Mouse (Mus musculus) lung, embryonic 15.5 days (tissue): ENCODE results near the gene Parp6. TPM values are rescaled to one million over a fixed set of nuclear protein-coding genes. Genes with fewer than 3 reads are reported as not detected.

Source experiments
- ATAC-seq: fragments of 200-750 bp; cut with Nextera tagmentation; 2 replicates; pipeline ENCODE4 v1.8.0; 2017; ENCODE audit warnings: moderate number of reproducible peaks, borderline replicate concordance; ENCODE audit not compliant: low FRiP score, low TSS enrichment; ENCODE audit errors: extremely low read depth
- H3K27ac ChIP-seq: fragments of 300-500 bp; sonication (generic); 2 replicates; pipeline ENCODE4 v1.5.1; 2015; ENCODE audit warnings: moderate library complexity, mild to moderate bottlenecking, inconsistent platforms
- H3K27me3 ChIP-seq: fragments of 300-500 bp; sonication (generic); 2 replicates; pipeline ENCODE4 v1.6.1; 2015; ENCODE audit warnings: inconsistent platforms
- H3K36me3 ChIP-seq: fragments of 300-500 bp; sonication (generic); 2 replicates; pipeline ENCODE4 v1.6.1; 2015; ENCODE audit warnings: inconsistent platforms
- H3K4me1 ChIP-seq: fragments of 300-500 bp; sonication (generic); 2 replicates; pipeline ENCODE4 v1.6.1; 2015; ENCODE audit warnings: inconsistent platforms
- H3K4me2 ChIP-seq: fragments of 300-500 bp; sonication (generic); 2 replicates; pipeline ENCODE4 v1.6.1; 2015; ENCODE audit warnings: inconsistent platforms, mild to moderate bottlenecking, moderate library complexity
- H3K4me3 ChIP-seq: fragments of 300-500 bp; sonication (generic); 2 replicates; pipeline ENCODE4 v1.5.1; 2015; ENCODE audit warnings: mild to moderate bottlenecking, inconsistent platforms
- H3K9ac ChIP-seq: fragments of 300-500 bp; sonication (generic); 2 replicates; pipeline ENCODE4 v1.6.1; 2015; ENCODE audit warnings: inconsistent platforms
- H3K9me3 ChIP-seq: fragments of 300-500 bp; sonication (generic); 2 replicates; pipeline ENCODE4 v1.6.1; 2016; ENCODE audit warnings: inconsistent platforms
- WGBS: fragments of 180-500 bp; shearing (Covaris S2); methylation state at CpG from one replicate; pipeline ENCODE4 v1.1.7; 2015; 5-methylcytosine and 5-hydroxymethylcytosine counted together
- polyA plus RNA-seq: library from polyadenylated mRNA; unstranded; fragments of >200 nt; fragmentation: Nextera tagmentation; extraction: Ambion mirVana; gene quantifications from 2 replicates; pipeline ENCODE4 v1.2.1, GENCODE M21; 2015

Parp6 gene
- polyA plus RNA-seq, 1 experiment from 2014 or later, result 21.6 TPM

GRCm38 (mm10) chr9:59668473-59668872 lies 51.4 kb downstream of the Parp6 start:
- H3K4me3 ChIP-seq, result no peak overlapping the region
- no peak for ATAC-seq
- H3K27me3 ChIP-seq, result no peaks in the 10 kb centered on the region
- H3K36me3 ChIP-seq, result peaks cover 88% of the 10 kb centered on the region
- WGBS, result 86% methylated on average over 7 of the region's 7 CpGs
- no peak overlapping the region for H3K4me2 ChIP-seq
- H3K4me1 ChIP-seq, result peaks cover 3% of the 10 kb centered on the region; the same call in 1 of the 2 replicates
- H3K9ac ChIP-seq, result no peak overlapping the region
- no peaks in the 10 kb centered on the region for H3K9me3 ChIP-seq
- no peak overlapping the region for H3K27ac ChIP-seq

DNA sequence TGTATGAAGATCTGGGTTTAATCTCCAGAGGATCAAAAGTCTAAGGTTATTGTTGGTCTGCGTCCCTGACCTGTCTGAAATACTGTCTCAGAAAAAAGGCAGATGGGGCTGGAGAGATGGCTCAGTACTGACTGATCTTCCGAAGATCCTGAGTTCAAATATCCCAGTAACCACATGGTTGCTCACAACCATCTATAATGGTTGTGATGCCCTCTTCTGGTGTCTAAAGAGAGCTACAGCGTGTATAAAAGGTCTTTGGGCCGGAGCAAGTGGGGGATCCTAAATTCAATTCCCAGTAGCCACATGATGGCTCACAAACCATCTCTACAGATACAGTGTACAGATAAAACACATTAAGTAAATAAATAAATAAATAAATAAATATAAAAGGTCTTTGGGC lies 52.1 kb downstream of the Parp6 start:
- H3K4me3 ChIP-seq, result no peak overlapping the region
- H3K27ac ChIP-seq, result no peak overlapping the region
- peaks cover 1% of the 10 kb centered on the region; the same call in 1 of the 2 replicates for H3K4me1 ChIP-seq
- no peak for ATAC-seq
- no peaks in the 10 kb centered on the region for H3K27me3 ChIP-seq
- 80% methylated on average over 4 of the region's 4 CpGs for WGBS
- H3K4me2 ChIP-seq, result no peak overlapping the region
- H3K9ac ChIP-seq, result no peak overlapping the region
- H3K9me3 ChIP-seq, result no peaks in the 10 kb centered on the region
- peaks cover 94% of the 10 kb centered on the region for H3K36me3 ChIP-seq

DNA sequence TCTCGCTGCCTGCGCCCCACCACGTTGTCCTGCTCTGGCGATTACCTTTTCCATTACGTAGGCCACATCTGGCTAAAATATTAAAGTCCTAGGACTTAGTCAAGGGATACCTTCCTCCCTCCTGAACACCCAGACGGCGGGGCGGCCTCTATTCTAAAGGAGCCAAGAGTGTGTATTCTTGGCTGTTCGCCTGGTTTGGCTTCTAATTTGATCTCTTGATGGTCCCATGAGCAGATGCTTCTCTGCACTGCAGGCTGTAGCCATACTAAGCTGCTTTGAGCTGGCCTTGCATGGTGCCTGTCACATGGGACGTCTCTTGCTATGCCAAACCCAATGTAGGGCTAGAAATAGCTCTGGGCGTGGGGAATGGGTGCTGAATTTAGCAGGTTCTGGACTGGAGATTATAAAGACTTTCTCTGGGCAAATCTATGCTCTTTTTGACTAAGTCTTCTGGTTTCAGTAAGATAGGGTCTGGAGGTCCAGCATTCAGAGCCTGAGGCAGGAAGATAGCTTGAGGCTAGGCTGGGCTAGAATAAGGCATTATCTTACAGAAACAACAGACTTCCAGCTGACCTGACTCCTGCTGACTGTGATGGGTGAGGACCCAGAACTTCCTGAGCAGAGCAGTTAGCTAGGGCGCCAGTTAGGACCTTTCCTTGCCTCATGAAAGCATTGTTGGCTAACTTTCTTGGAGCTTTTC lies 55.3 kb downstream of the Parp6 start:
- Histone ChIP-seq H3K27ac (no peak overlapping the region), H3K9me3 (no peaks in the 10 kb centered on the region), H3K9ac (no peak overlapping the region), H3K4me3 (no peak overlapping the region), H3K4me2 (no peak overlapping the region), H3K4me1 (no peaks in the 10 kb centered on the region), H3K36me3 (peaks cover 97% of the 10 kb centered on the region), H3K27me3 (no peaks in the 10 kb centered on the region)
- ATAC-seq, result no peak
- 86% methylated on average over 12 of the region's 12 CpGs for WGBS

DNA sequence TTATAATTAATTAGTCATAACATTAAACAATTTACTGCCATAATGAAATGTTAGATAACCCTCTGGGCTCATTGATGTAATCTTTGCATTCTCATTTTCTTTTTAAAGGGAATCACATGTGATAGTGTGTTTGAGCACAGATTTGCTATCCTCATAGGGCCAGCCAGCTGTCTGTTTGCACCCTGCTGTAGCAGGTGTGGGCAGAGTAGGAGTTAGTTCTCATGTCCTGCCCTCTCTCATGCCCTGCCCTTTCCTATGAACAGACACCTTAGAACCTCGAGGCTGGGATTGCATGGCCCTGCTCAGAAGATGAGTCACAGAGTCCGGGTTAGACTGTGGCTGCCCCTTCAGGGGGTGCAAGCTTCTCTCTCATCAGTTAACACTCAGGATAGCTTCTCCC lies 56.3 kb downstream of the Parp6 start:
- H3K9me3 ChIP-seq, result no peaks in the 10 kb centered on the region
- ATAC-seq, result no peak
- 48% methylated on average over 2 of the region's 2 CpGs for WGBS

GRCm38 (mm10) chr9:59675598-59675997 lies 58.5 kb downstream of the Parp6 start:
- no peak overlapping the region for H3K4me3 ChIP-seq
- H3K9me3 ChIP-seq, result no peaks in the 10 kb centered on the region
- no peak overlapping the region for H3K9ac ChIP-seq
- no peak overlapping the region for H3K4me2 ChIP-seq
- peaks cover 11% of the 10 kb centered on the region for H3K4me1 ChIP-seq
- no peak overlapping the region for H3K27ac ChIP-seq
- no peak for ATAC-seq
- H3K36me3 ChIP-seq, result peaks cover 86% of the 10 kb centered on the region
- H3K27me3 ChIP-seq, result peaks cover 6% of the 10 kb centered on the region; the same call in 1 of the 2 replicates
- 85% methylated on average over 14 of the region's 14 CpGs for WGBS

More for the DNA sequence above, 56.3 kb downstream of the Parp6 start:
- peaks cover 97% of the 10 kb centered on the region for H3K36me3 ChIP-seq
- H3K27me3 ChIP-seq, result no peaks in the 10 kb centered on the region
- H3K27ac ChIP-seq, result no peak overlapping the region
- H3K4me1 ChIP-seq, result no peaks in the 10 kb centered on the region
- no peak overlapping the region for H3K4me3 ChIP-seq
- H3K4me2 ChIP-seq, result no peak overlapping the region
- H3K9ac ChIP-seq, result no peak overlapping the region

- WGBS, result 23% methylated on average over 1 of the region's 1 CpGs
- H3K4me1 ChIP-seq, result peaks cover 17% of the 10 kb centered on the region
- H3K27me3 ChIP-seq, result peaks cover 15% of the 10 kb centered on the region
- peaks cover 59% of the 10 kb centered on the region for H3K36me3 ChIP-seq
- no peak overlapping the region for H3K4me2 ChIP-seq
- ATAC-seq, result no peak
- H3K9me3 ChIP-seq, result no peaks in the 10 kb centered on the region
- no peak overlapping the region for H3K27ac ChIP-seq
- no peak overlapping the region for H3K9ac ChIP-seq
- no peak overlapping the region for H3K4me3 ChIP-seq
These were observed 61.2 kb downstream of the Parp6 start for GRCm38 (mm10) chr9:59678313-59678712.

DNA sequence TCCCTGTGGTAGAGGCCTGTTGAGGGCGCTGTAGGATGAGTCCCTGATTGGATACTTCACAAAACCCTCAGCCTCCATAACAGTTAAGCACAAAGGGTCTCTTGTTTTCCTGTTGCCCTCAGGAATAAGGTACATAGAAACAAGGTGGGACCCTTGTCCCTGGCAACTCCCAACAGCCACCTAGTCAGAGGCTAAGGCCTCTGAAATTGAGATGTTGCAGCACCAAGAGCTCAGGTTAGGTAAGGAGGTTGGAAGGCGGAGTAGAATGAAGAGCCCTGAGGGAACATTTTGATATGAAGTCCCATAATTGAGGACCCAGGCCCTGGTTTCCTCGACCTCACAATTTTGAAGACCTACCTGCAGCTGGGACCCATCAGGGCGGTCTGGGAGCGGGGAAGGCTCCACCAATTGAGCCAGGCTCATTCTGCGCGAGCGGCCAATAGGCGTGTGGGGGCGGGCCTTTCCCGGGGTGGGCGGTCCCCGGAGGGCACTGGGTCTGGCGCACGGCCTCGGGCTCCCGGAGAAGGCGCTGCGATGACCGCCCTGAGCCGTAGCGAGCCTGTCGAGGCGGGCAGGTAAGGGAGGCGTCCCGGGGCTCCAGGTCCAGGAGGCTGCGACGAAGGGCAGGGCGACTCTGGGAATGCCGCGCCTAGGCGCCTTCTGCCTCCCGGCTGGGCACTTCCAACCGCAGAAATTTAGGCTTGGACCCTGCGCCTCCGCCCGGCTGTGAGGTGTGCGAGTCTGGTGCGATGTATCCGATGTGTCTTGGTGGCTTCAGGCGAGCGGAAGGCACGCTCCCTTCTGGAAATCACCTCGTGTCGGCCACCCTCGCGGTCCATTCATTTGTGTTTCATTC lies 62.8 kb downstream of the Parp6 start, which contains the start of gene Gramd2:
TSS of gene Gramd2 (plus strand) at position 467 of the 856 bp plus-strand sequence.
- Histone ChIP-seq H3K27ac (peak within 1 kb of the TSS; percentile 41; the same call in 1 of the 2 replicates), H3K4me2 (peak within 1 kb of the TSS; percentile 99), H3K4me1 (peaks cover 17% of the 10 kb centered on the region), H3K9ac (peak within 1 kb of the TSS; percentile 55), H3K27me3 (peaks cover 15% of the 10 kb centered on the region), H3K9me3 (no peaks in the 10 kb centered on the region), H3K36me3 (peaks cover 44% of the 10 kb centered on the region), H3K4me3 (peak within 1 kb of the TSS; percentile 52)
- peak; percentile 94 for ATAC-seq
- WGBS, result 2% methylated on average over 47 of the region's 47 CpGs

GRCm38 (mm10) chr9:59680534-59680875 lies 63.4 kb downstream of the Parp6 start:
- Histone ChIP-seq H3K9ac (peak overlapping the region; percentile 55), H3K27ac (peak overlapping the region; percentile 41; the same call in 1 of the 2 replicates), H3K27me3 (peaks cover 15% of the 10 kb centered on the region), H3K36me3 (peaks cover 38% of the 10 kb centered on the region), H3K4me1 (peaks cover 17% of the 10 kb centered on the region), H3K4me2 (peak overlapping the region; percentile 99), H3K9me3 (no peaks in the 10 kb centered on the region), H3K4me3 (peak overlapping the region; percentile 52)
- ATAC-seq, result peak; percentile 24; the same call in 1 of the 2 replicates
- 13% methylated on average over 16 of the region's 16 CpGs for WGBS

GRCm38 (mm10) chr9:59684020-59684419 lies 66.9 kb downstream of the Parp6 start:
- Histone ChIP-seq H3K36me3 (0 out of 2 replicates have a peak, but pooled peaks cover 5% of the 10 kb centered on the region), H3K9me3 (no peaks in the 10 kb centered on the region), H3K4me2 (no peak overlapping the region), H3K4me1 (peaks cover 17% of the 10 kb centered on the region), H3K27ac (peak overlapping the region; percentile 66), H3K27me3 (peaks cover 15% of the 10 kb centered on the region), H3K4me3 (no peak overlapping the region), H3K9ac (no peak overlapping the region)
- ATAC-seq, result no peak
- 41% methylated on average over 2 of the region's 2 CpGs for WGBS

- ATAC-seq, result no peak
- H3K9me3 ChIP-seq, result no peaks in the 10 kb centered on the region
- peaks cover 12% of the 10 kb centered on the region for H3K4me1 ChIP-seq
- no peak overlapping the region for H3K9ac ChIP-seq
- H3K36me3 ChIP-seq, result no peaks in the 10 kb centered on the region
- no peaks in the 10 kb centered on the region for H3K27me3 ChIP-seq
- H3K27ac ChIP-seq, result no peak overlapping the region
- no peak overlapping the region for H3K4me3 ChIP-seq
- WGBS, result 22% methylated on average over 6 of the region's 6 CpGs
- H3K4me2 ChIP-seq, result no peak overlapping the region
These were observed 70.4 kb downstream of the Parp6 start for GRCm38 (mm10) chr9:59687416-59688046.

DNA sequence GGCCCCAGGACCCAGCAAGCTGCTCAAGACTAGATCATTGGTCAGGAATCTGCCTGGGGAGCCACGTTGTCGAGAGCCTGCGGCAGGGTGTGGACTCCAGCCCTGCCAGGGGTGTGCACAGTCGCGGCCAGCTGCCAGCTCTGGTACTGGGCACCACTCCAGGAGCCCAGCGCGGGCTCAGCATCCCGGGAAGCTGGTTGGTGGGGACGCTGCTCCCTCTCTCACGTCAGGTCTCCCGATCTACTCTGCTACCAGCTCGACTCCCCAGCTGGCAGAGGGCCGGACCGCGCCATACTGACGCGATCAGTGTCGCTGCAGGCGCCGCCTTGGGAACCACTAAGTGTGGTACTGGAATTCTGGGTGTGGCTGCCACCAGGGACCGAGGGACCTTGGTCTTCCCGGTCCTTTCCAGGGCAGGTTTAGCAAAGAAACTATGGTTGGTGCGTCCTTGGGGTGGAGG lies 74.6 kb downstream of the Parp6 start:
- Histone ChIP-seq H3K4me3 (peak overlapping the region; percentile 26), H3K4me1 (peaks cover 39% of the 10 kb centered on the region), H3K36me3 (no peaks in the 10 kb centered on the region), H3K27ac (peak overlapping the region; percentile 87), H3K4me2 (peak overlapping the region; percentile 56), H3K27me3 (no peaks in the 10 kb centered on the region), H3K9ac (peak overlapping the region; percentile 2; the same call in 1 of the 2 replicates), H3K9me3 (no peaks in the 10 kb centered on the region)
- 3% methylated on average over 23 of the region's 23 CpGs for WGBS
- ATAC-seq, result peak; percentile 81
